Mouse (Mus musculus): ENCODE results near the gene Fbxw22. TPM values are rescaled to one million over a fixed set of nuclear protein-coding genes. Genes with fewer than 3 reads are reported as not detected.

Fbxw22 gene
- polyA plus RNA-seq (2021; fragmentation: Nextera tagmentation): not detected in 2 replicates
- long read RNA-seq, experiment 1: 0 reads
- long read RNA-seq, experiment 2: 0 reads

DNA sequence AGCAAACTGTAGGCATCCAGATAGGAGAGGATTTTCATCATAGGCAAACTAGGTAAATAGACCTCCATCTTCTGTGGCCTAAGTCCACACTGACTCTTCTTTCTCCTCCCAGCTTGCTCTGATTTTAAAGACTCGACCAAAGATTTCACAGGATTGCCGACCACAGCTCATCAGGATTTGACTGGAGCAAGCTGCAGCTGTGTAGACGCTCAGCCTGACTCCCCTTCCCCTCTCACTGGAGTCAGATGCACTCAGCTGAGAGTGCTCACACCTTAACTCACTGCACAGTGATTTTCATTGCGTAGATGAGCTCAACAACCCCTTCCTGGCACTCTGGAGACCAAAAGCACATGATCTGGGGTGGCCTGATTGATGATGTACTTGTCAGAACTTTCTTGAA is at the start of gene Fbxw22:
Gene Fbxw22, minus strand, starts transcription at position 101 of the 400 bp plus-strand sequence.

DNA sequence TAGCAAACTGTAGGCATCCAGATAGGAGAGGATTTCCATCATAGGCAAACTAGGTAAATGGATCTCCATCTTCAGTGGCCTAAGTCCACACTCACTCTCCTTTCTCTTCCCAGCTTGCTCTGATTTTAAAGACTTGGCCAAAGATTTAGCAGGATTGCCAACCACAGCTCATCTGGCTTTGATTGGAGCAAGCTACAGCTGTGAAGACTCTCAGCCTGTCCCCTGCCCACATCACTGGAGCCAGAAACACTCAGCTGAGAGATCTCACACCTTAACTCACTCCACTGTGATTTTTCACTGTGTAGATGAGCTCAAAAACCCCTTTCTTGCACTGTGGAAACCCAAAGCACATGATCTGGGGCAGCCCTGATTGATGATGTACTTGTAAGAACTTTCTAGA is 44.9 kb upstream of the Fbxw22 start, which contains the start of gene Fbxw16:
Gene Fbxw16, minus strand, starts transcription at position 101 of the 400 bp plus-strand sequence.

DNA sequence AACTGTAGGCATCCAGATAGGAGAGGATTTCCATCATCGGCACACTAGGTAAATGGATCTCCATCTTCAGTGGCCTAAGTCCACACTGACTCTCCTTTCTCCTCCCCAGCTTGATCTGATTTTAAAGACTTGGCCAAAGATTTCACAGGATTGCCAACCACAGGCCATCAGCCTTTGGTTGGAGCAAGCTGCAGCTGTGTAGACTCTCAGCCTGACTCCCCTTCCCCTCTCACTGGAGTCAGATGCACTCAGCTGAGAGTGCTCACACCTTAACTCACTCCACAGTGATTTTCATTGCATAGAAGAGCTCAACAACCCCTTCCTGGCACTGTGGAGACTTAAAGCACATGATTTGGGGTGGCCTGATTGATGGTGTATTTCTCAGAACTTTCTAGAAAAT is 64.5 kb downstream of the Fbxw22 start, which contains the start of gene Fbxw28:
Gene Fbxw28, minus strand, starts transcription at position 101 of the 400 bp plus-strand sequence.

Other genes with a start within 250 kb of the Fbxw22 start
- gene Fbxw21, start 242.3 kb downstream of the Fbxw22 start, polyA plus RNA-seq (2021; fragmentation: Nextera tagmentation): not detected in 2 replicates
- gene Fbxw13, start 208.3 kb downstream of the Fbxw22 start, polyA plus RNA-seq (2021; fragmentation: Nextera tagmentation): 0.10 and 0.36 TPM in 2 replicates
- gene Fbxw20, start 169.5 kb downstream of the Fbxw22 start, polyA plus RNA-seq (2021; fragmentation: Nextera tagmentation): not detected in 2 replicates
- not detected in 2 replicates for gene Fbxw14, start 116.6 kb downstream of the Fbxw22 start, polyA plus RNA-seq (2021; fragmentation: Nextera tagmentation)
- not detected in 2 replicates for gene Fbxw28, start 64.6 kb downstream of the Fbxw22 start, polyA plus RNA-seq (2021; fragmentation: Nextera tagmentation)
- gene Fbxw16, start 44.8 kb upstream of the Fbxw22 start, polyA plus RNA-seq (2021; fragmentation: Nextera tagmentation): not detected in 2 replicates
- gene Fbxw19, start 91.6 kb upstream of the Fbxw22 start, polyA plus RNA-seq (2021; fragmentation: Nextera tagmentation): not detected in 2 replicates
- not detected in 2 replicates for gene Fbxw15, start 164.0 kb upstream of the Fbxw22 start, polyA plus RNA-seq (2021; fragmentation: Nextera tagmentation)
- not detected in 2 replicates for gene Fbxw24, start 221.8 kb upstream of the Fbxw22 start, polyA plus RNA-seq (2021; fragmentation: Nextera tagmentation)

Data from layer of hippocampus, adult 6 months (tissue).